Mouse (Mus musculus) olfactory bulb, adult 2 months (tissue): ENCODE measurements around the gene Rap2c. TPM values are rescaled to one million over a fixed set of nuclear protein-coding genes. Genes with fewer than 3 reads are reported as not detected.

ENCODE experiments used
- H3K27ac ChIP-seq: fragments of 200-500 bp; 2 replicates; pipeline ENCODE4 v1.5.1; 2012; ENCODE audit warnings: low read depth, low read length; ENCODE audit not compliant: insufficient read depth
- H3K4me1 ChIP-seq: fragments of 200-500 bp; 2 replicates; pipeline ENCODE4 v1.6.1; 2012; ENCODE audit warnings: low read length; ENCODE audit not compliant: control insufficient read depth, insufficient read depth
- H3K4me3 ChIP-seq: fragments of 200-500 bp; 2 replicates; pipeline ENCODE4 v1.5.1; 2012; ENCODE audit warnings: mild to moderate bottlenecking, low read depth, low read length, moderate library complexity; ENCODE audit not compliant: insufficient read depth
- CTCF ChIP-seq: fragments of 200-500 bp; IDR thresholded peaks from 2 replicates; pipeline ENCODE4 v1.5.1; 2012; ENCODE audit warnings: low read depth, mild to moderate bottlenecking, low read length, moderate library complexity; ENCODE audit not compliant: insufficient read depth
- POLR2A ChIP-seq: fragments of 200-500 bp; IDR thresholded peaks from 2 replicates; pipeline ENCODE4 v1.6.1; 2012; ENCODE audit warnings: mild to moderate bottlenecking, low read depth, low read length, moderate library complexity; ENCODE audit not compliant: insufficient read depth
- WGBS: fragments of 180-500 bp; shearing (Covaris S2); methylation state at CpG from one replicate; pipeline ENCODE4 v1.1.7; 2018; 5-methylcytosine and 5-hydroxymethylcytosine counted together
- polyA plus RNA-seq: library from polyadenylated mRNA; stranded (reverse); fragments of >200 nt; gene quantifications from 2 replicates; pipeline ENCODE4 v1.2.4, GENCODE M21; 2012; ENCODE audit warnings: low replicate concordance; ENCODE audit not compliant: missing spikeins, insufficient read depth, insufficient read length

Rap2c gene
- polyA plus RNA-seq, 1 experiment: not detected

GRCm38 (mm10) chrX:51035678-51036209, 17.9 kb upstream of the Rap2c start:
- Histone ChIP-seq H3K27ac (no peak overlapping the region), H3K4me1 (no peaks in the 10 kb centered on the region), H3K4me3 (no peak overlapping the region)
- WGBS: 37% methylated on average over 7 of the region's 7 CpGs
- TF ChIP-seq CTCF: no peak
- TF ChIP-seq POLR2A: no peak

GRCm38 (mm10) chrX:51019884-51020283, 2.1 kb upstream of the Rap2c start:
- no peak overlapping the region for H3K27ac ChIP-seq

GRCm38 (mm10) chrX:51018786-51019179, 965 bp upstream of the Rap2c start:
- Histone ChIP-seq H3K27ac (peak overlapping the region; percentile 76), H3K4me1 (peaks cover 4% of the 10 kb centered on the region; the same call in 1 of the 2 replicates), H3K4me3 (peak overlapping the region; percentile 82)
- 21% methylated on average over 32 of the region's 32 CpGs for WGBS
- TF ChIP-seq POLR2A: no peak
- TF ChIP-seq CTCF: no peak

More at GRCm38 (mm10) chrX:51019884-51020283, 2.1 kb upstream of the Rap2c start:
- WGBS: 32% methylated on average over 2 of the region's 2 CpGs
- peaks cover 4% of the 10 kb centered on the region; the same call in 1 of the 2 replicates for H3K4me1 ChIP-seq
- no peak for TF ChIP-seq CTCF
- no peak for TF ChIP-seq POLR2A
- H3K4me3 ChIP-seq: no peak overlapping the region

DNA sequence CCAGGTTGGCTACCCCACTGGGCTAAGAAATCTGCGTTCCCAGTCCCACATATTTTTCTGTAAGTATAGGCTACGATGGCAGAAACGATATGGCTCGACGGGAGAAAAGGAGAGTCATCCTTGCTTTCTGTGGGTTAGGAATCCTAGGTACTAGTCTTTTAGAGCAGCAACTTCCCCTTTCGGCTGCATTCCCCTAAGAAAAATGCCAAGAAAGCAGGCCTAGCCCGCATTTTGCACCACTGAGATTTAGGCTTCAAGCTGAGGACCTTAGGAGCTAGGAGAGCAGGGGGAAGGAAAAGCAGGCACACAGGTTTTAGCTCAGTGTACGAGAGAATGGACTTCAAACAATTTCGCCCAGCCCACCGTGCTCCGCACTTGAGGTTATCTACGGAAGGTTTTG, 892 bp downstream of the Rap2c start:
- H3K4me1 ChIP-seq: peaks cover 4% of the 10 kb centered on the region; the same call in 1 of the 2 replicates
- peak overlapping the region; percentile 55 for H3K4me3 ChIP-seq
- no peak for TF ChIP-seq POLR2A
- no peak for TF ChIP-seq CTCF
- WGBS: 28% methylated on average over 12 of the region's 12 CpGs
- H3K27ac ChIP-seq: no peak overlapping the region

DNA sequence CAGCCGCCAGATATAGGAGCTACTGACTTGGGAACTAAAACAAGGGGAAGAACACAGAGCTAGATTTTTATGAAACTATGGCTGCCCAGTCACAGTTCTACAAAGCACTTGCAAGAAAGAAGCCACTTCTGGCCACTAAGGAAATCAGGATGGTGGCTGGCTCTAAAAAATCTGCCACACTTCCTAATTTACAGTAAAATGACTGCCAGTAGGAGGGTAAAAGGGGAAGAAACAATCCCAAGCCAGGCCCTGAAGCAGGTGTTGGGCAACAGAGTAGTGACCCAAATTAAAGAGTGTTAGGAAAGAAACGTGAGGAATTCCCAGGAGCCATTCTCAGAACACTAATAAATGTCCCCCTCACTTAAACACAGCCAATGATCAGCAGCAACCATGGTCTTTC, 5.5 kb downstream of the Rap2c start:
- TF ChIP-seq CTCF: no peak
- TF ChIP-seq POLR2A: no peak
- WGBS: 55% methylated on average over 2 of the region's 2 CpGs
- no peaks in the 10 kb centered on the region for H3K4me1 ChIP-seq
- no peak overlapping the region for H3K27ac ChIP-seq
- no peak overlapping the region for H3K4me3 ChIP-seq

- TF ChIP-seq POLR2A: no peak
- no peak for TF ChIP-seq CTCF
- WGBS: 75% methylated on average over 4 of the region's 4 CpGs
Observed at GRCm38 (mm10) chrX:51010323-51010722, 7.5 kb downstream of the Rap2c start.

DNA sequence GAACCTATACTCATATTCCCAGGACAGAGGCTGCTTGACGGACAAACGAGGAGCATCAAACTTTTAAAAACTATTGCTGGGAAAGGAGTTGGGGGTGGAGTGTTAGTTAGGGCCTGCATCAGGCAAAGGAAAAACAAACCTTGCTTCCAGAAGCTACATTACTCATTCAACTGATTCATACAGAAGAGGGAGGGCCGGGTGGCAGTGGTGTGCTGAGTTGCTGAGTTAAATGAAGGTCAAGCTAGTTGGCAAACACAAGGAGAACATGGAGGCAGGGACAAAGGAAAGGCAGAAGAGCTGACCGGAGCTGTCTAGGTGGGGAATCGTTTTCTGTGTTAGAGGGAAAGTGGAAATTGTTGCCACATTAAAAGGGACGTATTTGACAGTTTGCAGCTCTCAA, 17.0 kb downstream of the Rap2c start:
- no peak overlapping the region; the same call in 1 of the 2 replicates for H3K27ac ChIP-seq
- WGBS: 62% methylated on average over 6 of the region's 6 CpGs
- H3K4me1 ChIP-seq: no peaks in the 10 kb centered on the region
- TF ChIP-seq CTCF (no peak), POLR2A (no peak)
- H3K4me3 ChIP-seq: no peak overlapping the region

More at GRCm38 (mm10) chrX:51010323-51010722, 7.5 kb downstream of the Rap2c start:
- no peaks in the 10 kb centered on the region for H3K4me1 ChIP-seq
- no peak overlapping the region; the same call in 1 of the 2 replicates for H3K27ac ChIP-seq
- no peak overlapping the region for H3K4me3 ChIP-seq

GRCm38 (mm10) chrX:50995310-50995709, 22.5 kb downstream of the Rap2c start:
- Histone ChIP-seq H3K4me3 (no peak overlapping the region), H3K4me1 (no peaks in the 10 kb centered on the region), H3K27ac (no peak overlapping the region)
- no peak for TF ChIP-seq POLR2A
- no peak for TF ChIP-seq CTCF
- WGBS: 62% methylated on average over 2 of the region's 2 CpGs

DNA sequence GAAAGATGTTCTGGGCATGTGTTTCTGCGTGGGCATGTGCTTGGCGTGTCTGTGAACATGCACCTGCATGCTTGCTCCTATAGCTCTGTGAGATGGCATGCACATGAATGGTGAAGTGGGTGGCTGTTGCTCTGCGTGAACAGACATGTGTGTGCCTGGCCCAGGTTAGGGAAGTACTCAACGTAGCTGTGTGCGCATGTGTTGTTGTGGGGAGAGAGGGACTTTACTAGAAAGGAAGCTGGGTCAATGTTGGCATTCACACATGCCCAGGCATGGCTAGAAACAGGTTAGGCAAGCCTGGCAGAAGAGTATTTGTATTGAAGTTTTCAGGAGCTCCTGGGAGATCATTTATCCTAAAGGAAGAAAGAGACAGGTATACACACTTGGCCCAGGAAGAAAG, 26.5 kb downstream of the Rap2c start:
- TF ChIP-seq CTCF: no peak
- TF ChIP-seq POLR2A: no peak
- Histone ChIP-seq H3K4me3 (no peak overlapping the region), H3K4me1 (no peaks in the 10 kb centered on the region), H3K27ac (no peak overlapping the region)
- 88% methylated on average over 5 of the region's 5 CpGs for WGBS
